Mouse (Mus musculus) telencephalon, adult 2 months (tissue): ENCODE results near the gene Hibadh.

Experiments used
- DNase-seq: peaks from one replicate; pipeline ENCODE4 v3.0.0-alpha.2; 2011; ENCODE audit warnings: low read depth, low spot score

Gene Hibadh

GRCm38 (mm10) chr6:52502986-52503385 is 137.2 kb downstream of the Hibadh start:
- no peak for DNase-seq

- no peak for DNase-seq
Observed at GRCm38 (mm10) chr6:52501479-52501878, 138.7 kb downstream of the Hibadh start.
